Mouse (Mus musculus): ENCODE results near the gene Sptan1. TPM values are rescaled to one million over a fixed set of nuclear protein-coding genes. Genes with fewer than 3 reads are reported as not detected.
A peak's percentile ranks its signal among the peaks of the same experiment; 100 is the strongest.

The Sptan1 gene
- total RNA-seq, 1 experiment, result 340 TPM

DNA sequence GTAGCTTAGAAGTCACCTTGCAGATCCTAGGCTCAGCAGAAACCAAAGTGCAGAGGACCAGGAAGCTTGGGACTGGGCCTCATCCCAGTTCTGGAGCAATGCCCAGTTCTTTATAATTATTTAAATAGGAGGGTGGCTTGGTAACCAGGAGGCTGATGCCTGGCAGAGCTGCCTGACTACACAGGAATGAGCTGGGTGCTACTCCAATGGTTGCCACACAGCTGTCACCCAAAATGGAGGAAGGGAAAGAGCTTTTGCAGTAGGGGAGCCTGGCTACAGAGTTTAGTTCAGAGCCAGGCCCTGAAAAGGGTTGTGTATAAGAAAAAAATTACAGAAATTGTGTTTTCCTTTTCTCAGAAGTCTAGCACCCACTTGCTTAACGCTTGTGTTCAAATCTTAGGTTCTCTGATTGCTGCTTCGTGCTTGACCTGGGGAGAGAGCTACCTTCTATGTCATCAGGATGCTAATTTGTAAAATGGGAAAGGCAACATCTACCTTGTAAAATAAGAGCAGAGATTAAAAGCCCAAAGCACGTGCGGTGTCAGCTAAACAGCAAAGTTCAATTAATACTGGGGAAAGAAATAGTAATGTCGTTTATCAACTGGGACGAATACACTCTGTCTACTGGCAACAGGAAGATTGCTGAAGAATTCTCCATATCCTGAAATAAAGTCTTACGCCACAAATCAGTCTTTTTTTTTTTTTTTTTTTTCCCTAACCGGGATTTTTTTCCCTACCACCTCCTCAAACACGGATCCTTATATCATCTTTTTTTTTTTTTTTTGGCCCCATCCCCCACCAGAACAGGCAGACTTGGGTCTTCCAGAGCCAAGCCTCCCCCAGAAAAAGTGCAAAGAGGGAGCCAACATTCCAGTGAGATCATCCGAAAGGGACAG is 758 bp upstream of the Sptan1 start:
- Histone ChIP-seq H3K9me3 (ENCODE audit: control insufficient read depth, insufficient read depth, low read depth, low read length) (no peaks in the 10 kb centered on the region), H3K36me3 (ENCODE audit: control insufficient read depth, insufficient read depth, low read length, poor library complexity, severe bottlenecking) (peaks cover 11% of the 10 kb centered on the region), H3K4me3 (ENCODE audit: insufficient read depth in 1 of 2, low read depth in 1 of 2, low read length in 2 of 2, poor library complexity in 1 of 2, severe bottlenecking in 1 of 2) (peak overlapping the region; percentile 83 to 97), H3K27ac (ENCODE audit: insufficient read depth, low read depth, low read length, poor library complexity, severe bottlenecking) (peak overlapping the region; percentile 75; the same call in 1 of the 2 replicates), H3K9ac (ENCODE audit: insufficient read depth, low read depth, low read length, poor library complexity, severe bottlenecking) (peak overlapping the region; percentile 95), H3K4me1 (ENCODE audit: control insufficient read depth in 2 of 2, insufficient read depth in 2 of 2, low read length in 2 of 2, poor library complexity in 1 of 2) (peaks cover 0 to 7% of the 10 kb centered on the region in 2 experiments; a peak in 3 of 4 replicates)
- in situ Hi-C loops (cut with MboI; ENCODE audit: low sequenced_read_pairs in 2 of 2, unreplicated experiment in 2 of 2), result no loop called here
- peak; percentile 70; the same call in 1 of the 2 replicates for TF ChIP-seq HCFC1 (IDR thresholded peaks at IDR 0.05; ENCODE audit: borderline replicate concordance, insufficient read depth, low read length)
- TF ChIP-seq ZNF384 (IDR thresholded peaks at IDR 0.05; ENCODE audit: low read depth, low read length), result peak; percentile 91
- no peak for TF ChIP-seq CHD2 (IDR thresholded peaks at IDR 0.05; ENCODE audit: low read depth, low read length)
- no peak for DNase-seq (ENCODE audit: low read depth, low spot score)

DNA sequence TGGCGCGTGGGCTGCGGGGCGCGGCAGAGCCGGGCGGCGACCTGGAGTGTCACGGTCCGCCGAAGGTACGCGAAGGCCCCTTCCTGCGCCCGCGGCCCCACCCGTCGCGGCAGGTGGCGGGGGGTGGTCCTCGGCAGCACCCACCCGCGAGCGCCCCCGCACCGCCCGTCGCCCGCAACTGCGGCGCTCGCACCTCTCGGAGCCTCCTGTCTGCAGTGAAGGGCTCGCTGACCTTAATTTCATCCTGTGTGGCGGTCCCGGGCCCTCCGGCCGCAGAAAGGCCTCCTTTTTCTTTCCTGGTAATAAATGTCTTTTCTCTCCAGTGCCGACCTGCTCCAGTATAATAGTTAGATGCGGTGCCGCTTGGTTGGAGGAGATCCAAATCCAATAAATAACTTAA is 546 bp downstream of the Sptan1 start:
- Histone ChIP-seq H3K4me1 (ENCODE audit: control insufficient read depth in 2 of 2, insufficient read depth in 2 of 2, low read length in 2 of 2, poor library complexity in 1 of 2) (peaks cover 0 to 7% of the 10 kb centered on the region in 2 experiments; a peak in 3 of 4 replicates), H3K9ac (ENCODE audit: insufficient read depth, low read depth, low read length, poor library complexity, severe bottlenecking) (peak overlapping the region; percentile 95), H3K36me3 (ENCODE audit: control insufficient read depth, insufficient read depth, low read length, poor library complexity, severe bottlenecking) (peaks cover 7% of the 10 kb centered on the region; the same call in 1 of the 2 replicates), H3K9me3 (ENCODE audit: control insufficient read depth, insufficient read depth, low read depth, low read length) (no peaks in the 10 kb centered on the region), H3K27ac (ENCODE audit: insufficient read depth, low read depth, low read length, poor library complexity, severe bottlenecking) (peak overlapping the region; percentile 75; the same call in 1 of the 2 replicates), H3K4me3 (ENCODE audit: insufficient read depth in 1 of 2, low read depth in 1 of 2, low read length in 2 of 2, poor library complexity in 1 of 2, severe bottlenecking in 1 of 2) (peak overlapping the region; percentile 83 to 97)
- TF ChIP-seq ZNF384 (IDR thresholded peaks at IDR 0.05; ENCODE audit: low read depth, low read length) (no peak), HCFC1 (IDR thresholded peaks at IDR 0.05; ENCODE audit: borderline replicate concordance, insufficient read depth, low read length) (no peak), ZC3H11A (IDR thresholded peaks at IDR 0.05; ENCODE audit: borderline replicate concordance, low read depth, low read length) (no peak)
- in situ Hi-C loops (cut with MboI; ENCODE audit: low sequenced_read_pairs in 2 of 2, unreplicated experiment in 2 of 2), result no loop called here
- DNase-seq (ENCODE audit: low read depth, low spot score), result no peak

DNA sequence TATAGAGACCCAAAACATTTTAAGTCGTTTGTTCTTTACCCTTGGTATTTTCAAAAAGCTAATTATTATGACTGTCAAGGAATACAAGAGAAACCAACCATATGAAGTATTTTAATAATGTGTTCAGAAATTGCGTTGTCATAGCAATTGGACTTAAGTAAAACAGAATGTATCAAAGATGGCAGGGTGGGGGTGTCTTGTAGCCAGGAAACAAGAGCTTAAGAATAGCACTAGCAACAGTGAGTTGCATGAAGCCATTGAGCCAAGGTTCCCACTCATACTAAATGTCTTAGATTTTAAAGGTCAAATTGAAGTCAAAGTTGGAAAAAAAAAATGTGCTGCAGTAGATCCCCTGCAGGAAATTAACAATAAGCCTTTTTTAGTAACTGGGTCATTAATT is 1.5 kb downstream of the Sptan1 start:
- no peak for DNase-seq (ENCODE audit: low read depth, low spot score)
- no peak for TF ChIP-seq CHD2 (IDR thresholded peaks at IDR 0.05; ENCODE audit: low read depth, low read length)
- TF ChIP-seq MAFK (IDR thresholded peaks at IDR 0.05; ENCODE audit: insufficient read depth, low read depth, low read length), result no peak
- TF ChIP-seq ZNF384 (IDR thresholded peaks at IDR 0.05; ENCODE audit: low read depth, low read length), result no peak
- TF ChIP-seq ZC3H11A (IDR thresholded peaks at IDR 0.05; ENCODE audit: borderline replicate concordance, low read depth, low read length), result no peak
- TF ChIP-seq HCFC1 (IDR thresholded peaks at IDR 0.05; ENCODE audit: borderline replicate concordance, insufficient read depth, low read length), result no peak
- Histone ChIP-seq H3K27ac (ENCODE audit: insufficient read depth, low read depth, low read length, poor library complexity, severe bottlenecking) (no peak overlapping the region), H3K4me3 (ENCODE audit: insufficient read depth in 1 of 2, low read depth in 1 of 2, low read length in 2 of 2, poor library complexity in 1 of 2, severe bottlenecking in 1 of 2) (no peak overlapping the region), H3K36me3 (ENCODE audit: control insufficient read depth, insufficient read depth, low read length, poor library complexity, severe bottlenecking) (peaks cover 7% of the 10 kb centered on the region; the same call in 1 of the 2 replicates), H3K9ac (ENCODE audit: insufficient read depth, low read depth, low read length, poor library complexity, severe bottlenecking) (no peak overlapping the region; the same call in 1 of the 2 replicates), H3K4me1 (ENCODE audit: control insufficient read depth in 2 of 2, insufficient read depth in 2 of 2, low read length in 2 of 2, poor library complexity in 1 of 2) (peaks cover 0 to 7% of the 10 kb centered on the region in 2 experiments; a peak in 3 of 4 replicates), H3K9me3 (ENCODE audit: control insufficient read depth, insufficient read depth, low read depth, low read length) (no peaks in the 10 kb centered on the region)
- in situ Hi-C loops (cut with MboI; ENCODE audit: low sequenced_read_pairs in 2 of 2, unreplicated experiment in 2 of 2), result no loop called here

DNA sequence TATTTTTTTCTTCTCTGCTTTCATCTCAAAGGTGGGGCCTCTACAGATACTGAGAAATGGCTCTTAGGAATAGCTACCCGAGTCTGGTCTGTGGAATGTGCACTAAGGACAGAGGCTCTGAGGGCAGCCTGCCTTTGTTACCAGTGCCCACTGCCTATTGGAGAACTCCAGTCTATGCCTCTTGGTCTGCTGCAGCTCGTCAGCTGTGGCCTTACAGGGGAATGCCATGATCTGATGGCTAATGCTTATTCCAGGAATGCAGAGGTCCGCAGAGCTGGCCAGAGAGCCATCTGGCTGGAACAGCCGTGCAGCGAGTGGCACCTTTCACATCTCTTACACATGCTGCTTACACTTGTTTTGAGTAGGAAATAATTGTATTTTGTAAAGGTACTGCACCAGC is 2.4 kb downstream of the Sptan1 start:
- DNase-seq (ENCODE audit: low read depth, low spot score), result no peak
- in situ Hi-C loops (cut with MboI; ENCODE audit: low sequenced_read_pairs in 2 of 2, unreplicated experiment in 2 of 2), result no loop called here
- H3K27ac ChIP-seq (ENCODE audit: insufficient read depth, low read depth, low read length, poor library complexity, severe bottlenecking), result no peak overlapping the region

More for the DNA sequence above, 2.4 kb downstream of the Sptan1 start:
- H3K36me3 ChIP-seq (ENCODE audit: control insufficient read depth, insufficient read depth, low read length, poor library complexity, severe bottlenecking), result peaks cover 7% of the 10 kb centered on the region; the same call in 1 of the 2 replicates
- H3K4me1 ChIP-seq (ENCODE audit: control insufficient read depth in 2 of 2, insufficient read depth in 2 of 2, low read length in 2 of 2, poor library complexity in 1 of 2), result peaks cover 0 to 12% of the 10 kb centered on the region in 2 experiments; a peak in 3 of 4 replicates
- TF ChIP-seq ZNF384 (IDR thresholded peaks at IDR 0.05; ENCODE audit: low read depth, low read length) (no peak), CHD2 (IDR thresholded peaks at IDR 0.05; ENCODE audit: low read depth, low read length) (no peak), HCFC1 (IDR thresholded peaks at IDR 0.05; ENCODE audit: borderline replicate concordance, insufficient read depth, low read length) (no peak), ZC3H11A (IDR thresholded peaks at IDR 0.05; ENCODE audit: borderline replicate concordance, low read depth, low read length) (no peak), MAFK (IDR thresholded peaks at IDR 0.05; ENCODE audit: insufficient read depth, low read depth, low read length) (no peak)
- no peak overlapping the region for H3K9ac ChIP-seq (ENCODE audit: insufficient read depth, low read depth, low read length, poor library complexity, severe bottlenecking)
- H3K9me3 ChIP-seq (ENCODE audit: control insufficient read depth, insufficient read depth, low read depth, low read length), result no peaks in the 10 kb centered on the region
- no peak overlapping the region for H3K4me3 ChIP-seq (ENCODE audit: insufficient read depth in 1 of 2, low read depth in 1 of 2, low read length in 2 of 2, poor library complexity in 1 of 2, severe bottlenecking in 1 of 2)
